Mouse (Mus musculus) stomach, postnatal 0 days (tissue): ENCODE measurements around the gene Ulk4.

Experiments
- CTCF ChIP-seq: IDR thresholded peaks from 2 replicates; pipeline ENCODE4 v1.5.1; 2016; ENCODE audit warnings: antibody characterized with exemption, low read depth, mild to moderate bottlenecking, moderate library complexity
- EP300 ChIP-seq: optimal IDR thresholded peaks from 2 replicates; pipeline ENCODE3; 2016; ENCODE audit warnings: antibody characterized with exemption

- TF ChIP-seq CTCF (no peak), EP300 (no peak)
Observed at GRCm38 (mm10) chr9:120929081-120929480, 347.9 kb downstream of the Ulk4 start, which contains the start of gene Ctnnb1.
